Mouse (Mus musculus) right cerebral cortex, postnatal 36 days (tissue): ENCODE measurements around the gene Mpst.
A peak's percentile ranks its signal among the peaks of the same experiment; 100 is the strongest.

Source experiments
- DNase-seq, 2 experiments: peaks; one replicate each; pipeline ENCODE4 v3.0.0; 2022; ENCODE audit warnings: low spot score in 2 of 2, mixed read lengths in 1 of 2

Gene Mpst

GRCm38 (mm10) chr15:78406293-78406934 lies at the start of gene Mpst:
Mpst (plus strand) TSS chr15:78406416.
- DNase-seq = peak; percentile 79 to 84

GRCm38 (mm10) chr15:78365916-78366315 lies 40.3 kb upstream of the Mpst start:
- DNase-seq = no peak

- peak; percentile 28 to 56 for DNase-seq
Measured at GRCm38 (mm10) chr15:78366875-78367274, 39.3 kb upstream of the Mpst start.

GRCm38 (mm10) chr15:78367811-78368210 lies 38.4 kb upstream of the Mpst start:
- DNase-seq = no peak

GRCm38 (mm10) chr15:78368926-78369346 lies 37.3 kb upstream of the Mpst start:
- no peak for DNase-seq

GRCm38 (mm10) chr15:78369641-78370040 lies 36.6 kb upstream of the Mpst start:
- DNase-seq = peak in 1 of 2 experiments; percentile 34

GRCm38 (mm10) chr15:78372796-78373195 lies 33.4 kb upstream of the Mpst start:
- DNase-seq = no peak

GRCm38 (mm10) chr15:78374204-78374603 lies 32.0 kb upstream of the Mpst start:
- no peak for DNase-seq

GRCm38 (mm10) chr15:78377859-78378258 lies 28.4 kb upstream of the Mpst start:
- no peak for DNase-seq

- DNase-seq = no peak
Measured at GRCm38 (mm10) chr15:78378556-78378955, 27.7 kb upstream of the Mpst start.

- DNase-seq = no peak
Measured at GRCm38 (mm10) chr15:78380208-78380607, 26.0 kb upstream of the Mpst start.

GRCm38 (mm10) chr15:78380741-78381140 lies 25.5 kb upstream of the Mpst start:
- DNase-seq = no peak

GRCm38 (mm10) chr15:78382115-78382514 lies 24.1 kb upstream of the Mpst start:
- no peak for DNase-seq

- DNase-seq = peak; percentile 40 to 52
Measured at GRCm38 (mm10) chr15:78383450-78384219, 22.6 kb upstream of the Mpst start.

- DNase-seq = no peak
Measured at GRCm38 (mm10) chr15:78384220-78385116, 21.7 kb upstream of the Mpst start.

GRCm38 (mm10) chr15:78385564-78385963 lies 20.7 kb upstream of the Mpst start:
- DNase-seq = no peak

GRCm38 (mm10) chr15:78390855-78391254 lies 15.4 kb upstream of the Mpst start:
- no peak for DNase-seq

- DNase-seq = no peak
Measured at GRCm38 (mm10) chr15:78395478-78395962, 10.7 kb upstream of the Mpst start, which contains the start of gene Tex33. Tex33 (minus strand) TSS chr15:78395912.

- DNase-seq = no peak
Measured at GRCm38 (mm10) chr15:78401345-78401744, 4.9 kb upstream of the Mpst start.

- peak; percentile 34 to 45 for DNase-seq
Measured at GRCm38 (mm10) chr15:78401921-78402320, 4.3 kb upstream of the Mpst start.

- DNase-seq = no peak
Measured at GRCm38 (mm10) chr15:78402423-78402822, 3.8 kb upstream of the Mpst start.

- DNase-seq = no peak
Measured at GRCm38 (mm10) chr15:78403301-78403741, 2.9 kb upstream of the Mpst start.
